Mouse (Mus musculus) lung, postnatal 4 days (tissue): ENCODE measurements at regions not wholly inside any gene's neighbourhood (a gene's known extent, or its start where the extent isn't known, plus 50 kb on each side); places are given as distances from the start of the nearest gene placed in this dataset.

Experiments
- DNase-seq, 2 experiments: peaks; one replicate each; pipeline ENCODE4 v3.0.0; 2021

- no peak for DNase-seq
These were observed 61.8 kb upstream of the Nampt start for GRCm38 (mm10) chr12:32757441-32758119.

GRCm38 (mm10) chr12:32758150-32758549 is 61.2 kb upstream of the Nampt start:
- DNase-seq: no peak

- DNase-seq: no peak
These were observed 58.7 kb upstream of the Nampt start for GRCm38 (mm10) chr12:32760627-32761026.

- peak in 1 of 2 experiments; percentile 29 for DNase-seq
These were observed 58.3 kb upstream of the Nampt start for GRCm38 (mm10) chr12:32761055-32761454.

DNA sequence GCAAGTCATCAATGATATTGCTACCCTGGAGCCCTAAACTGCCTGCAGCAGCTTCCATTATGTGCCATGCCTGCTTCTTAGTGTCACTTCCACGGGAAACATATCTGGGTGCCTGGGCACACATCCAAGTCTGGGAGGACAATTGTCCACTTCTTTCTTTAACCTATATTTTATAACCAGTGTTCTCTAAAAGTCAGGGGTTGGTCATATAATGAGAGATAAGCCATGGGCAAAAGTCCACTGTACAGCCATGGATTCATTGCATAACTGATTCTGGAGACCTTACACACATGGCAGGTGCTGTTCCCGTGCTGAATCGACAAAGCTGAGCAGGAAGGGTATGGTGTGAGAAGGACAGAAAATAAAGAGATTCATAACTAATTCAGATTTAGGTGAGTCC is 55.1 kb upstream of the Nampt start:
- DNase-seq: no peak

DNA sequence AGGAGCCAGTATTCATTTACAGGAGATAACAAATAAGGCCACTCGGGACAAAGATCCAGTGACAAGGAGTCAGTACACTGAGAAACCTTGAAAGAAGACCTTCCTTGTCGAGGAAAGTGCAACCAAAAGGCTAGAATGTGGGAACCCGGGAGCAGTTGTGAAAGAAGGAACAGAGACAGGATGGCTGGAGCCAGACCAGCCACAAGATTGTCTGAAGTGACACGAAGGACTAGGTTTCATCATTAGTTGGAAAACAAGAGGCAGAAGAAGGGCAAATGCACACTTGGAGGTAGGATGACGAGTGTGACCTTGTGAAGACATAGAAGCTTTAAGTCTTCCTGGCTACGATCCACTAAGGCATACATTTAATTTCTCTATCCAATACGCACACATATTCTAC is 54.6 kb upstream of the Nampt start:
- DNase-seq: no peak

- peak in 1 of 2 experiments; percentile 59 for DNase-seq
These were observed 53.5 kb upstream of the Nampt start for GRCm38 (mm10) chr12:32765861-32766260.

DNA sequence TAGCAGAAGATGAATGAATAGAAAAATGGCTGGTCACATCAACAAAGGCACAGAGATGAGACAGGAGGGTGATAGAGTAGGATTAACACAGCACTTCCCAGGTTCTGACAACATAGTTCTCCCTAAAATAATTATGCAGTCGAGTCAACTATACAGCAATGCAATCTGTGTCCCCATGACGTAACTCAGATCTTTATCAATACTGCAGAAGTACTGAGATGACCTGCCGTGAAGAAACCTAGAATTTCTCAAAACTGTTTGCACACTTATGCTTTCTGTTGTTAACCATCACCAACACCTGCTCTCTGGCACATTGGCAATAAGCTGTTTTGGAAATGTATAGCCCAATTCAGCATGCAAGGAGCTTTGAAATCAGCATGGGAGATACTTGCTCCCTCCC is 52.8 kb upstream of the Nampt start:
- DNase-seq: no peak

DNA sequence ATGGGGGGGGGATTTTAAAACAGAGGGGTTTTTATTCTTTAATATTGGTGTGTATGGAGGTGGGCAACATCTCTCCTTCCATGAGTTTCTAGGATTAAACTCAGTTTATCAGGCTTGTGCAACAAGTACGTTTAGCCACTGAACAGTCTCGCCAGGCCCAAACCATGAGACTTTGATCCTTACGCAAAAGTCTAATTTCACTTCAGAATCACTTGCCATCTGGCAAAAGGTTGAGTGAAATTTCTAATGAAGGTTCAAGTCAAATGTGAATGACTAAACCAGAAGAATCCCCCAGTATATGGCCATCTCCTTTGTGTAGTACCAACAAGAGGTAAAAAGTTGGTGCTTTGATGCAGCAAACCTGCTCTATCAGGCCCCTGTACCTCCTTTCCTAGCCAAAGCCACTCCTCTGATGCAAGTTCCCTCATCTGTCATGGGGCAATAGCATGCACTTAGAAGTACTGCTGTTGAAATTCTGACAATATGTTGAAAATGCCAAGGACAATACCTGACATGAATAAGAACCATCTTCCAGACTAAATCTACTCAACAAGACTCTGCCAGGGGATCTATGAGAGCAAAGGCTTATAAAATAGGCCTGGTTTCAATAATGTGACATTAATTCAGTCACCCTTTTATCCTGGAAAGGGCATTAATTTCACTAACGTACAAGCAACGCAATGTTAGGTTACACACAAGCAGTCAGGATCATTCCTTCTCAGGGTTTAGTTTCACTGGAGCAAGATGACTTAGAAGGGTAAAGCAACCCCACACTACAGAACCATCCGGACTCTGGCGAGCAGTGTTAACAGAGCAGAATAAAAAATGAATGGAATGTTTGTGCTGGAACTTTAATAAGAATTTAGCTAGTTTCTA is 51.9 kb upstream of the Nampt start:
- DNase-seq: no peak

DNA sequence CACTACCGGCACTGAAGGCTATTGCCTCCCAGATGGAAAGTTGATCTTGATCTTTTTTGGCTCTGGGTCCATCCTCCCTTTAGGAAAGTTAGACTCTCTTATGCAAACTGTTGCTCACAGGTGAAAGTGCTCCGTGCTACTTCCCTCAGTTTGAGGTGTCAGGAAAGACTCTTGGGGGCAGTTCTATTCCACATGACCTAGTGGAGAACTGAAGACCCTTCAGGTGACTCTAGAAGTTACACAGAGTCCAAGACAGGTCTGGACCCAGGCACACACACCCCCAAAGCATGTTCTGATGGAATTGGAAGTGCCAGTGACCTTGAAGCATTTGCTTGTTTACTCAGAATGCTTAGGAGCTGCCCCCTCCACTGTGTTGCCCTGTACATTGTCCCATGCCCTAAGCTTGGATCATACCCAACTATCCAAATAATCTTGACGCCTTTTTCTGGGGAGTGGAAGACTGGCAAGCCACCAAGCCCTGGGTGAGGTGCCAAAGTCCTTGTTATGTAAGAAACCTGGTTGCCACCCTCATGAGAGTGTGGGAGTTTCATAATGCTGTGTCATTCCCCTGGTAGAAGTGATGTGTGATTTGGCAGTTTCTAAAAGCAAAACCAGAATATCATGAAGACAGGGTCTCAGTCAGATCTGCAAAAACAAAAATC is 51.1 kb upstream of the Nampt start:
- DNase-seq: peak; percentile 71 to 74

- no peak for DNase-seq
These were observed 50.4 kb upstream of the Nampt start for GRCm38 (mm10) chr12:32768744-32769535.
